Mouse (Mus musculus) neural tube, embryonic 12.5 days (tissue): ENCODE data around the gene 4930432K21Rik. TPM values are rescaled to one million over a fixed set of nuclear protein-coding genes. Genes with fewer than 3 reads are reported as not detected.

Source experiments
- ATAC-seq: fragments of 200-750 bp; cut with Nextera tagmentation; 2 replicates; pipeline ENCODE4 v1.8.0; 2017; ENCODE audit warnings: low read depth, mild to moderate bottlenecking, moderate TSS enrichment, moderate library complexity; ENCODE audit not compliant: low FRiP score
- H3K27ac ChIP-seq: fragments of 300-500 bp; sonication (generic); 2 replicates; pipeline ENCODE4 v1.5.1; 2016
- H3K27me3 ChIP-seq: fragments of 300-500 bp; sonication (generic); replicated peaks from 2 replicates; pipeline ENCODE4 v1.6.1; 2016; ENCODE audit warnings: mild to moderate bottlenecking
- H3K36me3 ChIP-seq: fragments of 300-500 bp; sonication (generic); 2 replicates; pipeline ENCODE4 v1.6.1; 2016; ENCODE audit warnings: mild to moderate bottlenecking
- H3K4me1 ChIP-seq: fragments of 300-500 bp; sonication (generic); 2 replicates; pipeline ENCODE4 v1.6.1; 2016
- H3K4me2 ChIP-seq: fragments of 300-500 bp; sonication (generic); replicated peaks from 2 replicates; pipeline ENCODE4 v1.6.1; 2016; ENCODE audit warnings: mild to moderate bottlenecking
- H3K4me3 ChIP-seq: fragments of 300-500 bp; sonication (generic); 2 replicates; pipeline ENCODE4 v1.5.1; 2016
- H3K9ac ChIP-seq: fragments of 300-500 bp; sonication (generic); 2 replicates; pipeline ENCODE4 v1.6.1; 2016; ENCODE audit warnings: mild to moderate bottlenecking
- H3K9me3 ChIP-seq: fragments of 300-500 bp; sonication (generic); 2 replicates; pipeline ENCODE4 v1.6.1; 2016; ENCODE audit warnings: mild to moderate bottlenecking
- WGBS: fragments of 180-500 bp; shearing (Covaris S2); methylation state at CpG from one replicate; pipeline ENCODE4 v1.1.7; 2016; 5-methylcytosine and 5-hydroxymethylcytosine counted together
- polyA plus RNA-seq: library from polyadenylated mRNA; unstranded; fragments of >200 nt; fragmentation: Nextera tagmentation; extraction: Ambion mirVana; gene quantifications from 2 replicates; pipeline ENCODE4 v1.2.1, GENCODE M21; 2016

Gene 4930432K21Rik
- polyA plus RNA-seq, 1 experiment from 2014 or later: 1.9 TPM

DNA sequence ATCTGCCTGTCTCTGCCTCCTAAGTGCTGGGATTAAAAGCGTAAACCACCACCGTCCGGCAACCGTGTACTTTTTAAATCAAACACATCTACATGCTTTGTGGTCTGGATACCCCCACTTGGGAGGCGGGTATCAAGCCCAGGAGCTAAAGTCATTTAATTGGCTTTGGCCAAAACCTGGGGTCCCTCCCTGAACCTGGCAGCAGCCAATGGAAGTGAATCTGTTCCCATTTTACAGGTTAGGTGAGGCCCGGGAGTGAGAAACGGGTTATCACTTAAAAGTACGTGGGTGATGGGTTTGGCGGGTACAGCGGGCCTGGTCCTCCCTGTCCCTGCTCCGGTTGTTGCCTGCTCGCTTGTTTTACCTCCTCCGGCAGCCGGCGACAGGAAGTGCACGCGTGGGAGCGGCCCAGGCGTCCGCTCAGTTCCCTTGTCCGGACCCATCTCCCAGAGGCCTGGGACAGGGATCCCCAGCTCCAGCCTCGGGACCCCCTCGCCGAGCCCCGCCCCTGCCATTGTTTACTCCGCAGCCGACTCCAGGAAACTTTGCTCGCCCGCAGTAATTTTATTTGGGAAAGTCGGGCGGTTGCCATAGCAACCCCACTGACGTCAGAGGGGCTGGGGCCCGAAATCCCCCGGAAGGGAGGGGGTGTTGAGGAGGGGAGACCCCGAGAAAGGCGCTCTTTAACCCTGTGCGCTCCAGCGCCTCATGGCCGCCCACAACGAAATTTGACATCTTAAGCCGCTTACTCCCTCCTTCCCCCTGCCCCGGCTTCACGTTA is 49.5 kb downstream of the 4930432K21Rik start:
- ATAC-seq: peak; percentile 64
- 2% methylated on average over 43 of the region's 43 CpGs for WGBS

DNA sequence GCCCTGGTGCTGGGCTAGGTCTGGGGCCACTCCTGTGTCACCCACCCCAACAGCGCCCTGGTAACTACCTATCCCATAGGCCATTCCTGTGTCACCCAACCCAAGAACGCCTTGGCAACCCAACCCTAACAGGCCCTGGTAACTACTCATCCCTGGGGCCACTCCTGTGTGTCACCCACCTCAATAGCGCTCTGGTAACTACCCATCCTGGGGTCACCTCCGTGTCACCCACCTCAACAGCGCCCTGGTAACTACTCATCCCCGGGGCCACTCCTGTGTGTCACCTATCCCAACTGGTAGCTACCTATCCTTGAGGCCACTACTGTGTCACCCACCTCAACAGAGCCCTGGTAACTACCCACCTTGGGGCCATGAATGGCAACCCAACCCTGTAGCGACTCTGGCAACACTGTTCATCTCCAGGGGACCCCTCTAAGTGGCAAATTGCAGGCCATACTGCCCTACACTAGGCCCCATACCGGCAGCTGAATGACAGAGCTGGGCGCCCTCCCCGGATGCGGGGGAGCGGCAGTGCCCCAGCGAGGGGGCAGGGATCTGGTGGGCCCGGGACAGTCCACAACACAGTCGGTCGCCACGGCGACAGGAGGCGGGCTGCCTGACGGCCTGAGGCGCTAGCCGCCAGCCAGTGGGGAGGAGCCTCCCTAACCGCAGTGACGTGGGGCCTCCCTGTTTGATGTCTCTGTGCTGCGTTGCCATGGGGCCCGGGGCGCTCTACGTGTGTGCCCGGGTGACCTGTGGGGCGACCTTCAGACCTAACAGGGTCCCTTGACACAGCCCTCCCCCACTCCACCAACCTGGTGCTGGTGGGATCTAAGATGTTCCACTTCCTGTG is 50.3 kb downstream of the 4930432K21Rik start:
- no peaks in the 10 kb centered on the region for H3K9me3 ChIP-seq
- peak overlapping the region; percentile 48 for H3K4me3 ChIP-seq
- peaks cover 51% of the 10 kb centered on the region for H3K4me1 ChIP-seq
- H3K9ac ChIP-seq: peak overlapping the region; percentile 41
- H3K27me3 ChIP-seq: peaks cover 3% of the 10 kb centered on the region; the same call in 1 of the 2 replicates
- H3K4me2 ChIP-seq: peak overlapping the region; percentile 59
- 2% methylated on average over 30 of the region's 30 CpGs for WGBS
- ATAC-seq: peak; percentile 84
- H3K27ac ChIP-seq: peak overlapping the region; percentile 71
- H3K36me3 ChIP-seq: no peaks in the 10 kb centered on the region

More for the DNA sequence above, 49.5 kb downstream of the 4930432K21Rik start:
- Histone ChIP-seq H3K27ac (peak overlapping the region; percentile 71), H3K4me1 (peaks cover 51% of the 10 kb centered on the region), H3K4me3 (peak overlapping the region; percentile 48), H3K36me3 (no peaks in the 10 kb centered on the region), H3K4me2 (peak overlapping the region; percentile 59), H3K9ac (peak overlapping the region; percentile 41), H3K27me3 (peaks cover 4% of the 10 kb centered on the region; the same call in 1 of the 2 replicates), H3K9me3 (no peaks in the 10 kb centered on the region)

DNA sequence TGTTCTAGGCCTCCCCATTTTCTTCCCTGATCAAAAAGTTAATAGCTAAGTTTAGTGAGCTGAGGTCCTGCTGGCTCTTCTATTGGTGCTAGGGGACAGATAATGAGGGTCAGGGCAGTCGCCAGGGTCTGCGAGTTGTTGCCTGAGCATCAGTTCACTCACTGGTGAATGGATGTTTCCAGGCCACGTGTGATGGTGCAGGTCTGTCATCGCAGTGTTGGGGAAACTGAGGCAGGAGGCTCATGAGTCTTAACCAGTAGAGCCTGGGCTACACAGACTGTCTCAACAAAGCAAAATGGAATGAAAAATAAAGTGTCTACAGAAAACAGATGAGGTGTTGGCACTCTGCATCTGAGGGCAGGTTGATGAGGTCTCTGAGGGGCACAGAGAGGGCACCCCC is 51.0 kb downstream of the 4930432K21Rik start:
- ATAC-seq: 0 out of 2 replicates have a peak, but pooled peaks have one; percentile 0
- H3K9ac ChIP-seq: no peak overlapping the region
- H3K4me3 ChIP-seq: no peak overlapping the region
- H3K27me3 ChIP-seq: no peaks in the 10 kb centered on the region; the same call in 1 of the 2 replicates
- no peaks in the 10 kb centered on the region for H3K36me3 ChIP-seq
- no peaks in the 10 kb centered on the region for H3K9me3 ChIP-seq
- H3K4me2 ChIP-seq: peak overlapping the region; percentile 59
- 20% methylated on average over 4 of the region's 4 CpGs for WGBS
- H3K4me1 ChIP-seq: peaks cover 58% of the 10 kb centered on the region
- no peak overlapping the region for H3K27ac ChIP-seq

DNA sequence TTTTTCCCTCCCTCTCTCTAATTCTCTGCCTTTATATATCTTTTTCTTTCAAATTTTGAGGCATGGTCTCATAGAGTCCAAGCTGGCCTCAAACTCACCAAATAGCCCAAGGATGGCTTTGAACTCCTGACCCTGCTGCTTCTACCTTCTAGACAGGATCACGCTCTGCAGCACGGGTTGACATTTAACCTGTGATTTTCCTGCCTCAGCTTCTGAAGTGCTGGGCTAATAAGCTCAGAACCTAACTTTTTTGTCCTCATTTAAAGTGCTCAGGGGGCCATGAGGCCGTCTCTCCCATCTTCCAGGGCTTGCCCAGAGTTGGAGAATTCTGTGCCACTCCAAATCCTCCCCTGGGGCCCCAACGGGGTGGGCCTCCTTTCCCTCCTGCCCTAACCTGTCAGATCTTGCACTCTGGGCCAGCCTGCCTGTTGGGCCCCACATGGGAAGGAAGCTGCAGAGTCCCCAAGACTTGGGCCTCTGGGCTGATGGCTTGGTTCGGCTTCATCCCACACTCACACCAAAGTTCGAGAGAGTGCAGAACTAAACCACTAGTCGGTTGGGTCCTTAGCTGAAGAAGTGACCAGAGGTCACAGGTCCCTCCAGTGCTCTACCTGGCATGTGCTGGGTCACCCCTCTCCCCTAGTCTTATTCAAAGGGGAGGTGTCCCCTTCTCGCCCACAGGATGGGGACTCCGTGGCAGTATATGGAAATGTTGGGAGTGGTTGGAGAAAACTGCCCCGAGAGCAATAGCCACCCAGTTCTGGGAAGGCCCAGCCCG is 51.7 kb downstream of the 4930432K21Rik start:
- H3K9me3 ChIP-seq: no peaks in the 10 kb centered on the region
- H3K27ac ChIP-seq: no peak overlapping the region
- no peak overlapping the region for H3K4me3 ChIP-seq
- H3K27me3 ChIP-seq: no peaks in the 10 kb centered on the region; the same call in 1 of the 2 replicates
- no peaks in the 10 kb centered on the region for H3K36me3 ChIP-seq
- WGBS: 60% methylated on average over 11 of the region's 11 CpGs
- peaks cover 62% of the 10 kb centered on the region for H3K4me1 ChIP-seq
- no peak for ATAC-seq
- peak overlapping the region; percentile 89 for H3K4me2 ChIP-seq
- no peak overlapping the region for H3K9ac ChIP-seq

DNA sequence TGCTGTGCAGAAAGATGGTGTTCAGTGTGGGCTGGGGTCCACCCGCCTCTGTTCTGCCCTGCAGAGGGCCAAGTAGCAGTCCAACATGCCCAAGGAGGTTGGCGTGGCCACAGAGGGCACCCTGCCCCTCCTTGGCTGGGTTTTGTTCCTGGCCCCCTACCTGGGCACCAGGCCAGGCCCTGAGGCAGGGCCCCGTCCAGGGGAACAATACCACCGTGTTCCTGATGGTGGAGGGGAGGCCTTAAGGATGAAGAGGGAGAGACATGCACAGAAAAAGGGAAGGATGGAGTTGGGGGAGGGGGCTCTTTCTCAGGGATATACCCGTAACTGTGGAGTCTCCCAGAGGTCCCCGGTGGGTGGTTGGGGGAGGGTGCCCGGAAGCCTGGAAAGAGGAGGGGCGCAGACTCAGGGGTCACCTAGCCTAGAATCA is 52.3 kb downstream of the 4930432K21Rik start:
- Histone ChIP-seq H3K9ac (peak overlapping the region; percentile 60; the same call in 1 of the 2 replicates), H3K27ac (no peak overlapping the region), H3K9me3 (no peaks in the 10 kb centered on the region), H3K36me3 (no peaks in the 10 kb centered on the region), H3K27me3 (no peaks in the 10 kb centered on the region; the same call in 1 of the 2 replicates), H3K4me3 (peak overlapping the region; percentile 48; the same call in 1 of the 2 replicates), H3K4me1 (peaks cover 62% of the 10 kb centered on the region), H3K4me2 (peak overlapping the region; percentile 89)
- no peak for ATAC-seq
- WGBS: 27% methylated on average over 8 of the region's 8 CpGs

DNA sequence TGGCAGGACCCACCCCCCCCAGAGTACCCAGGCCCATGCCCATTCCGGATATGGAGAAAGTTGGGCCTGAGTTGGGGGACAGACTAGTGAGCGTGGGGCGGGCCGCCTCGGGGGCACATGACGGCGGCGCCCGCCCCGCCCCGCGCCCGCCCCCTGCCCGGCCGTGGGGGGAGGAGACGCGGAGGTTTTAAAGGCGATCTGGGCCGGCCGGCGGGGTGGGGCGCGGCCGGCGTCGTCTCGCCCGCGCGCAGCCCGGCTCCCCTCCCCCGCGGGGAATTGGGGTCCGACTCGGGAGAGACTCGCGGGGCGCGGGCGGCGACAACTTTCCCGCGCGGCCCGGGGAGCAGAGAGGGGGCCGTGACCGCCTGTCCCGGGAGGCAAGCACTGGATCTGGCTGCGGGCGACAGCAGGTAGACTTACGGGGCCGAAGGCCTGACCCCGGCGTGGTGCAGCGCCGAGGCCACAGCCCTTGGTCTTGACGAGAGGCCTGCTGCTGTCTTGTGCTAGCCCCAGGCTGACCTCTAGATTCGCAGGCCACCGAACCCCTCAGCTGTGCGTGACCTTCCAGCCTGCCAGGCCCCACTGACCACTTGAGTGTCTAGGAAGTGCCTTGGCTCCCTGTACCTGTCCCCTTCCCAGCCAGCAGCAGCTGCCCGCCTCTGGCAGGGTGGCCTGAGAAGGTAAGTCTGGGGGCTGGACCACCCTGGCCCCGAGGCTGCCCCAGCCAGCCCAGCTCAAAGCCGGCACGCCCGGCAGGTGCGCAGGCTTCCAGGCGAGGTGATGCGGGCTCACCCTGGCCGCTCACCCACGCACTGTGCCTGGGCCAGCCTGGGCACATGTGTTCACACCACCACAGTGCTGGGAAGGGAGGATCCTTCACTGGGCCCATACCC is 53.1 kb downstream of the 4930432K21Rik start:
- peak overlapping the region; percentile 60 for H3K9ac ChIP-seq
- no peak overlapping the region for H3K27ac ChIP-seq
- ATAC-seq: no peak
- peak overlapping the region; percentile 89 for H3K4me2 ChIP-seq
- no peaks in the 10 kb centered on the region; the same call in 1 of the 2 replicates for H3K27me3 ChIP-seq
- peak overlapping the region; percentile 48 for H3K4me3 ChIP-seq
- H3K36me3 ChIP-seq: no peaks in the 10 kb centered on the region
- 6% methylated on average over 65 of the region's 70 CpGs for WGBS
- peaks cover 62% of the 10 kb centered on the region for H3K4me1 ChIP-seq
- no peaks in the 10 kb centered on the region for H3K9me3 ChIP-seq

DNA sequence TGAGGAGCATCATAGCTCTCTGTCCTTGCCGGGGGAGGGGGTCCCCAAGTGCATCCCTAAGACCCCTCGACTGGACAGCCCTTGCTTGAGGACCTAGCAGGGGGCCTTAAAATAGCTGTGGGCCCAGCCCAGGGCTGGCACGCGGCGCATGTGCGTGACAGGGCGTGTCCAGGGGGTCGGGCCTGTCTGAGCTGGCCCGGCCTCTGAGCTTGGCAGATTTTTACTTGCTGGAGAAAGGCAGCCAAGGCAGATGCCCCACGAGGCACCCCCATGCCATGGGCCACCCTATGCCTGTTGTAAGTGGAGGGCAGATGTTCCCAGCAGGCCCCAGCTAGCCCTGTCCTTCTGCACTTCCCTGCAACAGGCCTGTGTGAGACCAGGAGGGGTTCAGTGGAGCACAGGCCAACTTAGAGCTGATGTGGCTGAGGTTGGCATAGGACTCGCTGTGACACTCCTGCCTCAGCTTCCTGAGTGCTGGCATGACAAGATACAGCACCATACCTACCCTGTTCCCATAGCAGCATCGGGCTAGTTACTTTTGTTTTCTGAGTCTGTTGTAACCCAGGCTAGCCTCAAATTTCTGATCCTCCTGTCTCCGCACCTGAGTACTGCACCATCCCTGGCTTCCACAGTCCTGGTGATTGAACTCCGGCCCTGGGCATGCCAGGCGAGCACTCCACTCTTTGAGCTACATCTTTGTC is 53.9 kb downstream of the 4930432K21Rik start:
- Histone ChIP-seq H3K4me3 (peak overlapping the region; percentile 48), H3K9ac (peak overlapping the region; percentile 60), H3K4me2 (peak overlapping the region; percentile 89), H3K9me3 (no peaks in the 10 kb centered on the region), H3K27ac (no peak overlapping the region), H3K27me3 (no peaks in the 10 kb centered on the region; the same call in 1 of the 2 replicates), H3K4me1 (peaks cover 62% of the 10 kb centered on the region), H3K36me3 (no peaks in the 10 kb centered on the region)
- 67% methylated on average over 15 of the region's 15 CpGs for WGBS
- ATAC-seq: no peak

DNA sequence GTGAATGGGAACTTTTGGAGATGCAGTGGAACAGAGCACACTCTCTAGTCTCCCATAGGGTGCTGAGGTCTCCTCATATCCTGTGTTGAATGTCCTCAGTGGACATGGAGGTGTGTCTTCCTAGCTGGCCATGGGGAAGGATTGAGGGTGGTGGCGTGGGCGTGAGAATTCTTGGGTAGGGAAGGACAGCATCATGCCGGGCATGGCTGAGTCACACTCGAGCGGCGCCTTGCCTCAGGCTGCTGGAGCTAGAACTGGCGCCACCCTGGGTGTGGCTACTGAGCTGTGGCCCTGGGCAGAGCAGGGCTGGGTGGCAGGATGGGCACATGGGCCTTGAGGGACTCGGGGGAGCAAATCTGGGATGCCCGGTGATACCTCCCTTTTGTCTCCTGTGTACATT is 54.6 kb downstream of the 4930432K21Rik start:
- WGBS: 90% methylated on average over 9 of the region's 9 CpGs
- peak overlapping the region; percentile 89 for H3K4me2 ChIP-seq
- peaks cover 63% of the 10 kb centered on the region for H3K4me1 ChIP-seq
- H3K9ac ChIP-seq: no peak overlapping the region
- H3K36me3 ChIP-seq: no peaks in the 10 kb centered on the region
- ATAC-seq: no peak
- H3K9me3 ChIP-seq: no peaks in the 10 kb centered on the region
- no peaks in the 10 kb centered on the region; the same call in 1 of the 2 replicates for H3K27me3 ChIP-seq
- H3K27ac ChIP-seq: no peak overlapping the region
- H3K4me3 ChIP-seq: no peak overlapping the region

DNA sequence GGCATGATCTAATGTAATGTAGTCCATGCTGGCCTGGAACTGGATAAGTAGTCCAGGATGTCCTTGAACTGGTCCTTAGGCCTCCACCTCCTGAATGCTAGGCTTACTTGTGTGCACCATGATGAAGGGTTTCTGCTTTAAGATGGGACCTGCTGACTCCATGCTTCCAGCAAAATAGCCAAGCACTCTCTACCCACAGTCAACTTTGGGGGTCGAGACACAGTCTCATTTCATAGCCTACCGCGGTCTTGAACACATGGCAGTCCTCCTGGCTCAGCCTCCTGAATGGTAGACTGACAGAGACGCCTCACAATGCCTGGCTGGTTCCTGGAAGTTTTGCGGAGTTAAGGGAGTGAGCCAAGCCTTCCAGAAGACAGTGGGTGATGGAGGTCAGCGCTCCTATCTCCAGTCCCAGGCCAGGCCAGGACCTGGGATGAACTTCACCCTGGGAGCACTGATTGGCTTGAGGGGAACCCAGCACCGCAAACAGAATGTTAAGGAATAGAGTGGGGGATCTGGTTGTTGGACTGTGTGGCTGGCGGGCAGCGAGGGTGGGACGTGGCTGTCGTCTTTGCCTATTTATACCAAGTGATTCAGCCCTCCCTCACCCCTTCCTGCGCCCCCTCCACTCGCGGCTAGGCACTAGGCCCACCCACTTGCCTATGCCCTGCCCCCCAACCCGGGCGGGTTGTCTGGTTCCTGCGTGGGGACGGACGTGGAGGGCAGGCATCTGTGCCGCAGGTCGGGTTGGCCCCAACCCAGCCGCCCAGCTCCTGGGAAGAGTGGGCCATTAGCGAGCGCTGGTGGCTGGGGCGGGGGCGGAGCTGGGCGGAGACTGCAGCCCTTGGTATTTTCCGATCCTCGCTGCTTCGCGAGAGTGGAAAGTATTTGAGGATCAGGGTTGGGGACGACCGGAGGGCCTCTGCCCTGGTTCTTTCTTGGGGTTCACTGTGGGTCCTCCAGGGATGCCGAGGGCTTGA is 55.4 kb downstream of the 4930432K21Rik start:
- no peak for ATAC-seq
- Histone ChIP-seq H3K9me3 (no peaks in the 10 kb centered on the region), H3K27ac (peak overlapping the region; percentile 32; the same call in 1 of the 2 replicates), H3K27me3 (no peaks in the 10 kb centered on the region; the same call in 1 of the 2 replicates), H3K4me3 (peak overlapping the region; percentile 32), H3K4me2 (peak overlapping the region; percentile 89), H3K36me3 (no peaks in the 10 kb centered on the region), H3K4me1 (peaks cover 63% of the 10 kb centered on the region), H3K9ac (peak overlapping the region; percentile 51)
- WGBS: 10% methylated on average over 34 of the region's 34 CpGs
